Mouse (Mus musculus) neural tube, embryonic 13.5 days (tissue): ENCODE measurements at regions not wholly inside any gene's neighbourhood (a gene's known extent, or its start where the extent isn't known, plus 50 kb on each side); places are given as distances from the start of the nearest gene placed in this dataset.

Source experiments
- ATAC-seq: fragments of 200-750 bp; cut with Nextera tagmentation; 2 replicates; pipeline ENCODE4 v1.8.0; 2017; ENCODE audit warnings: low read depth, mild to moderate bottlenecking, moderate TSS enrichment, moderate library complexity
- H3K27ac ChIP-seq: fragments of 300-500 bp; sonication (generic); replicated peaks from 2 replicates; pipeline ENCODE4 v1.5.1; 2015; ENCODE audit warnings: moderate library complexity, mild to moderate bottlenecking, inconsistent platforms
- H3K27me3 ChIP-seq: fragments of 300-500 bp; sonication (generic); 2 replicates; pipeline ENCODE4 v1.6.1; 2015; ENCODE audit warnings: mild to moderate bottlenecking, inconsistent platforms
- H3K36me3 ChIP-seq: fragments of 300-500 bp; sonication (generic); 2 replicates; pipeline ENCODE4 v1.6.1; 2015; ENCODE audit warnings: mild to moderate bottlenecking, inconsistent platforms
- H3K4me1 ChIP-seq: fragments of 300-500 bp; sonication (generic); replicated peaks from 2 replicates; pipeline ENCODE4 v1.6.1; 2015; ENCODE audit warnings: inconsistent platforms
- H3K4me2 ChIP-seq: fragments of 300-500 bp; sonication (generic); 2 replicates; pipeline ENCODE4 v1.6.1; 2015; ENCODE audit warnings: inconsistent platforms, mild to moderate bottlenecking, moderate library complexity
- H3K4me3 ChIP-seq: fragments of 300-500 bp; sonication (generic); 2 replicates; pipeline ENCODE4 v1.5.1; 2015; ENCODE audit warnings: mild to moderate bottlenecking, inconsistent platforms
- H3K9ac ChIP-seq: fragments of 300-500 bp; sonication (generic); 2 replicates; pipeline ENCODE4 v1.6.1; 2015; ENCODE audit warnings: moderate library complexity, mild to moderate bottlenecking, inconsistent platforms
- H3K9me3 ChIP-seq: fragments of 300-500 bp; sonication (generic); 2 replicates; pipeline ENCODE4 v1.6.1; 2016; ENCODE audit warnings: inconsistent platforms
- WGBS: fragments of 180-500 bp; shearing (Covaris S2); methylation state at CpG from one replicate; pipeline ENCODE4 v1.1.7; 2015; 5-methylcytosine and 5-hydroxymethylcytosine counted together

- 74% methylated on average over 9 of the region's 9 CpGs for WGBS
- ATAC-seq = no peak
- H3K4me1 ChIP-seq = no peaks in the 10 kb centered on the region
These were observed 291.5 kb downstream of the Rnf144b start for GRCm38 (mm10) chr13:47413940-47414339.

GRCm38 (mm10) chr13:47429856-47430365 lies 307.5 kb downstream of the Rnf144b start:
- H3K4me2 ChIP-seq = no peak overlapping the region
- no peaks in the 10 kb centered on the region for H3K27me3 ChIP-seq
- H3K9me3 ChIP-seq = no peaks in the 10 kb centered on the region
- ATAC-seq = no peak
- no peaks in the 10 kb centered on the region for H3K36me3 ChIP-seq
- H3K4me3 ChIP-seq = no peak overlapping the region
- WGBS = 56% methylated on average over 8 of the region's 8 CpGs
- 0 out of 2 replicates have a peak, but pooled peaks cover 9% of the 10 kb centered on the region for H3K4me1 ChIP-seq
- H3K27ac ChIP-seq = no peak overlapping the region
- H3K9ac ChIP-seq = no peak overlapping the region

More at GRCm38 (mm10) chr13:47413940-47414339, 291.5 kb downstream of the Rnf144b start:
- H3K36me3 ChIP-seq = no peaks in the 10 kb centered on the region
- no peak overlapping the region for H3K27ac ChIP-seq
- no peaks in the 10 kb centered on the region for H3K27me3 ChIP-seq
- no peaks in the 10 kb centered on the region for H3K9me3 ChIP-seq
- H3K4me3 ChIP-seq = no peak overlapping the region
- H3K9ac ChIP-seq = no peak overlapping the region
- no peak overlapping the region for H3K4me2 ChIP-seq

- Histone ChIP-seq H3K9ac (no peak overlapping the region), H3K27me3 (no peaks in the 10 kb centered on the region), H3K9me3 (no peaks in the 10 kb centered on the region), H3K36me3 (no peaks in the 10 kb centered on the region), H3K4me2 (no peak overlapping the region), H3K4me1 (0 out of 2 replicates have a peak, but pooled peaks cover 9% of the 10 kb centered on the region), H3K4me3 (no peak overlapping the region), H3K27ac (peak overlapping the region; percentile 56)
- WGBS = 67% methylated on average over 9 of the region's 9 CpGs
- ATAC-seq = no peak
These were observed 308.0 kb downstream of the Rnf144b start for GRCm38 (mm10) chr13:47430409-47430808.

GRCm38 (mm10) chr13:47435631-47436030 lies 313.2 kb downstream of the Rnf144b start:
- Histone ChIP-seq H3K36me3 (no peaks in the 10 kb centered on the region), H3K4me1 (0 out of 2 replicates have a peak, but pooled peaks cover under 1% of the 10 kb centered on the region), H3K9me3 (no peaks in the 10 kb centered on the region), H3K27ac (no peak overlapping the region), H3K4me2 (no peak overlapping the region), H3K27me3 (no peaks in the 10 kb centered on the region), H3K9ac (no peak overlapping the region), H3K4me3 (no peak overlapping the region)
- ATAC-seq = no peak
- 91% methylated on average over 7 of the region's 7 CpGs for WGBS

- ATAC-seq = no peak
- 88% methylated on average over 3 of the region's 3 CpGs for WGBS
- no peak overlapping the region for H3K27ac ChIP-seq
- H3K9me3 ChIP-seq = no peaks in the 10 kb centered on the region
- H3K4me3 ChIP-seq = no peak overlapping the region
- H3K36me3 ChIP-seq = no peaks in the 10 kb centered on the region
- no peaks in the 10 kb centered on the region for H3K27me3 ChIP-seq
- H3K4me2 ChIP-seq = no peak overlapping the region
- no peaks in the 10 kb centered on the region for H3K4me1 ChIP-seq
- no peak overlapping the region for H3K9ac ChIP-seq
These were observed 322.4 kb downstream of the Rnf144b start for GRCm38 (mm10) chr13:47444876-47445275.

- peak overlapping the region; percentile 14 for H3K4me3 ChIP-seq
- peak overlapping the region; percentile 77 for H3K27ac ChIP-seq
- no peaks in the 10 kb centered on the region for H3K9me3 ChIP-seq
- 25% methylated on average over 17 of the region's 17 CpGs for WGBS
- H3K4me1 ChIP-seq = peaks cover 16% of the 10 kb centered on the region
- H3K36me3 ChIP-seq = no peaks in the 10 kb centered on the region
- peak; percentile 81; the same call in 1 of the 2 replicates for ATAC-seq
- no peaks in the 10 kb centered on the region for H3K27me3 ChIP-seq
- peak overlapping the region; percentile 31; the same call in 1 of the 2 replicates for H3K9ac ChIP-seq
- H3K4me2 ChIP-seq = peak overlapping the region; percentile 48
These were observed 329.8 kb downstream of the Rnf144b start for GRCm38 (mm10) chr13:47452186-47452760.

GRCm38 (mm10) chr13:47462148-47462547 lies 339.7 kb downstream of the Rnf144b start:
- H3K4me2 ChIP-seq = no peak overlapping the region
- no peak overlapping the region for H3K27ac ChIP-seq
- 90% methylated on average over 8 of the region's 8 CpGs for WGBS
- no peak overlapping the region for H3K4me3 ChIP-seq
- H3K9me3 ChIP-seq = no peaks in the 10 kb centered on the region
- no peak for ATAC-seq
- H3K9ac ChIP-seq = no peak overlapping the region
- H3K27me3 ChIP-seq = no peaks in the 10 kb centered on the region
- H3K36me3 ChIP-seq = no peaks in the 10 kb centered on the region
- H3K4me1 ChIP-seq = no peaks in the 10 kb centered on the region

- WGBS = 34% methylated on average over 14 of the region's 14 CpGs
- Histone ChIP-seq H3K4me3 (no peak overlapping the region), H3K4me1 (peaks cover 4% of the 10 kb centered on the region; the same call in 1 of the 2 replicates), H3K9me3 (no peaks in the 10 kb centered on the region), H3K4me2 (0 out of 2 replicates have a peak overlapping the region, but pooled peaks have one; percentile 5), H3K36me3 (no peaks in the 10 kb centered on the region), H3K27me3 (no peaks in the 10 kb centered on the region), H3K9ac (no peak overlapping the region), H3K27ac (peak overlapping the region; percentile 67)
- ATAC-seq = peak; percentile 83
These were observed 349.2 kb downstream of the Rnf144b start for GRCm38 (mm10) chr13:47471543-47472213.

- ATAC-seq = no peak
- H3K4me2 ChIP-seq = no peak overlapping the region
- no peaks in the 10 kb centered on the region for H3K36me3 ChIP-seq
- no peaks in the 10 kb centered on the region for H3K4me1 ChIP-seq
- H3K9ac ChIP-seq = no peak overlapping the region
- no peak overlapping the region for H3K4me3 ChIP-seq
- H3K9me3 ChIP-seq = no peaks in the 10 kb centered on the region
- no peak overlapping the region for H3K27ac ChIP-seq
- WGBS = 76% methylated on average over 10 of the region's 10 CpGs
- no peaks in the 10 kb centered on the region for H3K27me3 ChIP-seq
These were observed 357.7 kb downstream of the Rnf144b start for GRCm38 (mm10) chr13:47480159-47480558.

- Histone ChIP-seq H3K4me1 (no peaks in the 10 kb centered on the region), H3K9me3 (no peaks in the 10 kb centered on the region), H3K4me2 (no peak overlapping the region), H3K27me3 (no peaks in the 10 kb centered on the region; the same call in 1 of the 2 replicates), H3K9ac (no peak overlapping the region), H3K36me3 (no peaks in the 10 kb centered on the region), H3K4me3 (no peak overlapping the region), H3K27ac (no peak overlapping the region)
- WGBS = 91% methylated on average over 2 of the region's 2 CpGs
- ATAC-seq = no peak
These were observed 362.4 kb downstream of the Rnf144b start for GRCm38 (mm10) chr13:47484819-47485218.

- Histone ChIP-seq H3K9me3 (no peaks in the 10 kb centered on the region), H3K9ac (no peak overlapping the region), H3K4me3 (no peak overlapping the region), H3K36me3 (no peaks in the 10 kb centered on the region), H3K4me1 (no peaks in the 10 kb centered on the region), H3K27me3 (no peaks in the 10 kb centered on the region; the same call in 1 of the 2 replicates), H3K27ac (no peak overlapping the region), H3K4me2 (no peak overlapping the region)
- no peak for ATAC-seq
These were observed 363.7 kb downstream of the Rnf144b start for GRCm38 (mm10) chr13:47486111-47486510.

- Histone ChIP-seq H3K4me1 (no peaks in the 10 kb centered on the region), H3K4me3 (no peak overlapping the region), H3K27ac (no peak overlapping the region), H3K9me3 (no peaks in the 10 kb centered on the region), H3K36me3 (no peaks in the 10 kb centered on the region), H3K4me2 (no peak overlapping the region), H3K27me3 (no peaks in the 10 kb centered on the region; the same call in 1 of the 2 replicates), H3K9ac (no peak overlapping the region)
- 93% methylated on average over 3 of the region's 3 CpGs for WGBS
- no peak for ATAC-seq
These were observed 364.2 kb downstream of the Rnf144b start for GRCm38 (mm10) chr13:47486658-47487057.
